ENCODE assay signal across 7 mouse cellular contexts in the genomic region with DNA sequence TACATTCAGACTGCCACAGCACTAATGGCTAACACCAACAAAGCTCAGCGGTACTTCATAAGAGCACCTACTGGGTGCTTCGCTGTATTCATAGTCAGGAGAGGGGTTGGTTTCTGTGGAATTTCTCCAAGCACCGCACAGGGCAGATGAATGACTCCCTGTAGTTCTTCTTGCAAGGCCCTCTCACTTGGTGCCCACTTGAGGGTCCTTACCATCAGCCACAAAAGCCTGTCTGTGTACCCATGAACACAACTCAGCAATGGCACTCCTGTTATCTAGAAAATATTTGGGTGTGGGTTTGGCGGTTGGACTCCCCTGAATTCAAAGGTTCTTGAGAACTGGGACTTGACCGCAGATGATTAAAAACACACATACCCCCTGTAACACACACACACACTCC. TPM values are rescaled to one million over a fixed set of nuclear protein-coding genes. Genes with fewer than 3 reads are reported as not detected.
"Had no signal": no experiment of that assay in that cellular context is flagged by ENCODE, and none has a peak within 500 bp of the region (broad histone marks: within the 10 kb centered on the region; RNA-seq: fewer than 3 reads in every experiment).

No protein-coding gene starts in this region.

- H3K4me3 ChIP-seq: intestine, embryonic 15.5 days; layer of hippocampus, adult 2 months; liver, embryonic 13.5 days; midbrain, embryonic 13.5 days had no signal

- ATAC-seq: liver, postnatal 0 days had no signal

- H3K36me3 ChIP-seq: intestine, embryonic 15.5 days; liver, embryonic 13.5 days; midbrain, embryonic 13.5 days had no signal

- H3K27ac ChIP-seq: intestine, embryonic 15.5 days; layer of hippocampus, adult 2 months; liver, embryonic 13.5 days; midbrain, embryonic 13.5 days had no signal

- DNase-seq: kidney, adult 18-20 months; liver, postnatal 0 days had no signal

- H3K27me3 ChIP-seq: intestine, embryonic 15.5 days; liver, embryonic 13.5 days; midbrain, embryonic 13.5 days had no signal

- H3K4me2 ChIP-seq: intestine, embryonic 15.5 days; liver, embryonic 13.5 days; midbrain, embryonic 13.5 days had no signal

- H3K9ac ChIP-seq: intestine, embryonic 15.5 days; liver, embryonic 13.5 days; liver, postnatal 0 days; midbrain, embryonic 13.5 days had no signal

- H3K4me1 ChIP-seq: liver, embryonic 13.5 days had no signal

- H3K9me3 ChIP-seq: intestine, embryonic 15.5 days; liver, embryonic 13.5 days; midbrain, embryonic 13.5 days had no signal

RNA-seq across cellular contexts. Expression of a gene that starts 57.8 kb away (rescaled TPM):
- total RNA-seq: megakaryocyte progenitor cell, adult 5-6 weeks had no signal
- polyA plus RNA-seq: liver, embryonic 13.5 days; liver, postnatal 0 days had no signal
